Mouse (Mus musculus) kidney, embryonic 16.5 days (tissue): Measurements from ENCODE around the gene Gm20671. TPM values are rescaled to one million over a fixed set of nuclear protein-coding genes. Genes with fewer than 3 reads are reported as not detected.
"Not testable (repeated sequence)": the region's sequence is repeated elsewhere in the genome, so short reads cannot be mapped to it uniquely, and the experiment has no call there.

Experiments used
- ATAC-seq: fragments of 200-750 bp; cut with Nextera tagmentation; 2 replicates; pipeline ENCODE4 v1.8.0; 2017; ENCODE audit warnings: moderate TSS enrichment; ENCODE audit not compliant: low FRiP score, low TSS enrichment
- H3K27ac ChIP-seq: fragments of 300-500 bp; sonication (generic); 2 replicates; pipeline ENCODE4 v1.5.1; 2014; ENCODE audit warnings: low read length
- H3K27me3 ChIP-seq: fragments of 300-500 bp; sonication (generic); 2 replicates; pipeline ENCODE4 v1.6.1; 2014; ENCODE audit warnings: low read length, control low read depth, mixed read lengths; ENCODE audit not compliant: insufficient read depth
- H3K36me3 ChIP-seq: fragments of 300-500 bp; sonication (generic); 2 replicates; pipeline ENCODE4 v1.6.1; 2014; ENCODE audit warnings: low read length, control low read depth, mixed read lengths; ENCODE audit not compliant: insufficient read depth
- H3K4me1 ChIP-seq: fragments of 300-500 bp; sonication (generic); 2 replicates; pipeline ENCODE4 v1.6.1; 2014; ENCODE audit warnings: low read length, control low read depth, mixed read lengths; ENCODE audit not compliant: insufficient read depth
- H3K4me2 ChIP-seq: fragments of 300-500 bp; sonication (generic); replicated peaks from 2 replicates; pipeline ENCODE4 v1.6.1; 2014; ENCODE audit warnings: low read depth, low read length
- H3K4me3 ChIP-seq: fragments of 300-500 bp; sonication (generic); 2 replicates; pipeline ENCODE4 v1.5.1; 2014; ENCODE audit warnings: mild to moderate bottlenecking, low read length
- H3K9ac ChIP-seq: fragments of 300-500 bp; sonication (generic); replicated peaks from 2 replicates; pipeline ENCODE4 v1.6.1; 2014; ENCODE audit warnings: low read length
- H3K9me3 ChIP-seq: fragments of 300-500 bp; sonication (generic); 2 replicates; pipeline ENCODE4 v1.6.1; 2016; ENCODE audit warnings: low read length, control low read depth
- WGBS: fragments of 180-500 bp; shearing (Covaris S2); extraction: QIAGEN DNeasy Blood & Tissue Kit; methylation state at CpG from one replicate; pipeline ENCODE4 v1.1.7; 2014; 5-methylcytosine and 5-hydroxymethylcytosine counted together
- polyA plus RNA-seq: library from polyadenylated mRNA; unstranded; fragments of >200 nt; fragmentation: Nextera tagmentation; extraction: Ambion mirVana; gene quantifications from 2 replicates; pipeline ENCODE4 v1.2.1, GENCODE M21; 2015

The Gm20671 gene
- polyA plus RNA-seq, 1 experiment from 2014 or later = not detected

DNA sequence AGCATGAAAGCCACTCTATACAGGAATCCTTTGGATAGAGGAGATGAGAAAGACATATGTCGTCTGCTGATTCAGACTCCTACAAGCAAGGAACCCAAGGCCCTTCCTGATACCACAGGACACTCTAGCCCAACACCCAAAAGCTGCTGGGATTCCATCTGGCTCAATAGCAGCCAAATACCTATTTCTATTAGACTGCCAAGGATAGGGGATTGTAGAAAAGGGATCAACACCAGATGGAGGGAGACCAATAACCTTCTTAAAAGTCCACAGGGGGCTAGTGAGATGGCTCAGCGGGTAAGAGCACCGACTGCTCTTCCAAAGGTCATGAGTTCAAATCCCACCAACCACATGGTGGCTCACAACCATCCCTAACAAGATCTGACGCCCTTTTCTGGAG lies 11.5 kb downstream of the Gm20671 start:
- Histone ChIP-seq H3K36me3 (peaks cover 53% of the 10 kb centered on the region), H3K9me3 (no peaks in the 10 kb centered on the region), H3K4me1 (no peaks in the 10 kb centered on the region), H3K9ac (no peak overlapping the region), H3K27me3 (no peaks in the 10 kb centered on the region), H3K27ac (no peak overlapping the region), H3K4me3 (no peak overlapping the region), H3K4me2 (no peak overlapping the region)
- ATAC-seq = no peak
- 96% methylated on average over 4 of the region's 4 CpGs for WGBS

GRCm38 (mm10) chr5:32786454-32786853 lies 40.5 kb downstream of the Gm20671 start:
- H3K4me2 ChIP-seq, ATAC-seq: not testable (repeated sequence)

DNA sequence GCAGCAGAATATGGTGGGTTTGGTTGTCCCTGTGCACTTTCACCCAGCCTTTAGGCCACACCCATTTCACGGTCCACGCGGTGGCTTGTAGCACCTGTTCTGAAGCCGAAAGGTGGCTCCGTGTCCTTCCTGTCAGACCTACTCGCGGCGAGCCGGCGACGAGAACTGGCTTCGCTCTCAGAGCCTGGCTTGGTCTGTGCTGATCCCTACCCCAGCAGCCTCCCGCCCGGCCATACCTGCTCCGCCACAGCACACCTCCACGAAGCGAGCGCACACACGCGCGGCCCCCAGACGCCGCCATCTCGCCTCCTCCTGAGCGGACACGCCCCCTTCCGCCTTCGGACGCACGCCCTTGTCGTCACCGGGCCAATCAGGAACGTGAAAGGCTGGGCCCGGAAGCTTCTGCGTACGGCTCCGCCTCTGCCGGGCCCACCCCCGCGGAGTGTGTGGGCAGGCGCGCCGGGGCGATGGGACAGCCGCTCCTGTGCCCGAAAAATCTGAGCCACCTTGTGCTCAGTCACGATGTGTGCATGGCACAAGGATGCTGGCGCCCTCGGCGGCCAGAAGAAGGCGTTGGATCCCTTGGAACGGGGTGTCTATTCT lies 41.5 kb downstream of the Gm20671 start, which contains the start of gene Pisd:
Gene Pisd (minus strand): TSS at position 334 of the 603 bp plus-strand sequence.
- 0% methylated on average over 52 of the region's 52 CpGs for WGBS
- peak within 1 kb of the TSS; percentile 69; the same call in 1 of the 2 replicates for H3K27ac ChIP-seq
- H3K4me2 ChIP-seq = peak within 1 kb of the TSS; percentile 69

More at GRCm38 (mm10) chr5:32786454-32786853, 40.5 kb downstream of the Gm20671 start:
- H3K27me3 ChIP-seq, H3K9ac ChIP-seq, H3K27ac ChIP-seq, H3K4me3 ChIP-seq, H3K36me3 ChIP-seq, H3K9me3 ChIP-seq, H3K4me1 ChIP-seq: not testable (repeated sequence)
- 75% methylated on average over 1 of the region's 1 CpGs for WGBS

DNA sequence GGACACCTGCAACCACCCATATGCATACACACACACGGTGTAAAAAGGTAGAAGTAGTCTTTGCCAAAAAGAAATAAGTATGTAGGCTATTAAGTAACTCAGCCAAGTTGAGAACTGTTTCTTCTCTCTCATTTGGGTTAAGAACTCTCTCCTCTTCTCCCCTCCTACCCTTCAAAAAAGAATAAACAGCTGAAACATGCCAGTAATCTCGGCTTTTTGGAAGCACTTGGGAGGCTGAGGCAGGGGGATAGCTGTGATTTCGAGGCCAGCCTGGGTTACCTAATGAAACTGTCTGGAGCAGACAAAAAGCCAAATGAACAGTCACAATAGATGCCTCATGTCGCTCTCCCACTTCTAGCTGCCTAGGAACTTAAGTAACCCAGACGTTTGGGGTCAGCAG lies 42.2 kb downstream of the Gm20671 start:
- no peaks in the 10 kb centered on the region for H3K9me3 ChIP-seq
- H3K27ac ChIP-seq = peak overlapping the region; percentile 69; the same call in 1 of the 2 replicates

More for the DNA sequence above, 41.5 kb downstream of the Gm20671 start, which contains the start of gene Pisd:
- Histone ChIP-seq H3K27me3 (no peaks in the 10 kb centered on the region), H3K9me3 (no peaks in the 10 kb centered on the region), H3K4me3 (peak within 1 kb of the TSS; percentile 77), H3K36me3 (peaks cover 6% of the 10 kb centered on the region; the same call in 1 of the 2 replicates), H3K9ac (peak within 1 kb of the TSS; percentile 76), H3K4me1 (peaks cover 8% of the 10 kb centered on the region; the same call in 1 of the 2 replicates)
- peak; percentile 99 for ATAC-seq

DNA sequence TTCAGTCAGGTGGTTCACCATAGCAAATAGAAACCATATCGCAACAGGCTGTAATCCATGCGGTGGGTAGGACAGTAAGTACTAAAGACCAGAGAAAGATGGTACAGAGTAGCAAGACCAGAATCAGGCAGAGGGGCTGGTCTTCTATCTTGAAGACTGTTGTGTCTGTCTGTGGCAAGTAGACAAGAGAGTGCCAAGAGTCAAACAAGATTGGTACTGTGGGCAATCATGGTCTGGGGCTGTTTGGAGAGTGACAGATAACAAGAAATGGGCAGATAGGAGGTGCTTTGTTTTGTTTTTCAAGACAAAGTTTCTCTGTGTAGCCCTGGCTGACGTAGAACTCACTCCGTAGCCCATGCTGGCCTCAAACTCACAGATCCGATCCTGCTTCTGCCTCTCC lies 45.3 kb downstream of the Gm20671 start:
- Histone ChIP-seq H3K4me1 (peaks cover 10% of the 10 kb centered on the region), H3K27ac (no peak overlapping the region), H3K9ac (no peak overlapping the region), H3K36me3 (0 out of 2 replicates have a peak, but pooled peaks cover 3% of the 10 kb centered on the region), H3K4me2 (no peak overlapping the region), H3K4me3 (no peak overlapping the region), H3K9me3 (no peaks in the 10 kb centered on the region), H3K27me3 (no peaks in the 10 kb centered on the region)
- no peak for ATAC-seq
- WGBS = 90% methylated on average over 5 of the region's 5 CpGs

More for the DNA sequence above, 42.2 kb downstream of the Gm20671 start:
- peaks cover 6% of the 10 kb centered on the region; the same call in 1 of the 2 replicates for H3K36me3 ChIP-seq
- H3K4me1 ChIP-seq = peaks cover 8% of the 10 kb centered on the region; the same call in 1 of the 2 replicates
- 21% methylated on average over 5 of the region's 5 CpGs for WGBS
- peak overlapping the region; percentile 77 for H3K4me3 ChIP-seq
- ATAC-seq = no peak
- H3K27me3 ChIP-seq = no peaks in the 10 kb centered on the region
- H3K4me2 ChIP-seq = peak overlapping the region; percentile 69
- H3K9ac ChIP-seq = peak overlapping the region; percentile 76

- no peaks in the 10 kb centered on the region for H3K27me3 ChIP-seq
- ATAC-seq = no peak
- peaks cover 8% of the 10 kb centered on the region; the same call in 1 of the 2 replicates for H3K36me3 ChIP-seq
- peaks cover 2% of the 10 kb centered on the region; the same call in 1 of the 2 replicates for H3K4me1 ChIP-seq
- H3K4me2 ChIP-seq = no peak overlapping the region
- no peak overlapping the region for H3K27ac ChIP-seq
- WGBS = 89% methylated on average over 3 of the region's 3 CpGs
- no peak overlapping the region for H3K9ac ChIP-seq
- H3K4me3 ChIP-seq = no peak overlapping the region
- no peaks in the 10 kb centered on the region for H3K9me3 ChIP-seq
Observed at GRCm38 (mm10) chr5:32778168-32778567, 48.7 kb downstream of the Gm20671 start.

DNA sequence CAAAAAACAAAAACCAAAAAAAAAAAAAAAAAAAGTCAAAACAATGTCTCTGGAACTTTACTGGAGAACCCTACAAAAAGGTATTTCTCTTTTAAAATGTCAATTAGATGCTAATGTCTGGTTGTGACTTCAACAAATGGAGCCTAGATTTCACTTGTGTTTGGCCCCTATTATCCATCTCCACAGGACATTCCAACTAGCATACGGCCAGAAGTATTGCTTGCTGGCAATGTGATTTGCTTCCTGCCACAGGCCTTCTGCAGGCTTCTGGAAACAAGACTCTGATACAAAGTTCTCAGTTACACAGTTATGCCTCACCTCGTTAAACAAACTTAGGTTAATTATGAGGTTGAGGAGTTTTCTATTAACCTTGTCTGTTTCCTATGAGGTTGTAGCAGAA lies 54.5 kb downstream of the Gm20671 start:
- WGBS = 63% methylated on average over 2 of the region's 2 CpGs
- Histone ChIP-seq H3K4me1 (peaks cover 6% of the 10 kb centered on the region; the same call in 1 of the 2 replicates), H3K4me2 (no peak overlapping the region), H3K4me3 (no peak overlapping the region), H3K9me3 (no peaks in the 10 kb centered on the region), H3K27ac (no peak overlapping the region), H3K36me3 (peaks cover 9% of the 10 kb centered on the region), H3K27me3 (no peaks in the 10 kb centered on the region), H3K9ac (no peak overlapping the region)
- ATAC-seq = no peak

GRCm38 (mm10) chr5:32767636-32768373 lies 59.1 kb downstream of the Gm20671 start:
- Histone ChIP-seq H3K9ac (no peak overlapping the region), H3K4me3 (no peak overlapping the region), H3K9me3 (no peaks in the 10 kb centered on the region), H3K4me1 (peaks cover 6% of the 10 kb centered on the region; the same call in 1 of the 2 replicates), H3K4me2 (no peak overlapping the region), H3K27ac (no peak overlapping the region), H3K36me3 (peaks cover 9% of the 10 kb centered on the region), H3K27me3 (no peaks in the 10 kb centered on the region)
- ATAC-seq = no peak
- WGBS = 69% methylated on average over 4 of the region's 4 CpGs

- no peaks in the 10 kb centered on the region for H3K9me3 ChIP-seq
- no peak overlapping the region for H3K4me3 ChIP-seq
- no peak overlapping the region for H3K27ac ChIP-seq
- peaks cover 6% of the 10 kb centered on the region; the same call in 1 of the 2 replicates for H3K4me1 ChIP-seq
- no peaks in the 10 kb centered on the region for H3K27me3 ChIP-seq
- 94% methylated on average over 3 of the region's 3 CpGs for WGBS
- no peak overlapping the region for H3K9ac ChIP-seq
- no peak for ATAC-seq
- H3K4me2 ChIP-seq = no peak overlapping the region
- peaks cover 9% of the 10 kb centered on the region for H3K36me3 ChIP-seq
Observed at GRCm38 (mm10) chr5:32767004-32767403, 59.9 kb downstream of the Gm20671 start.
